Mouse (Mus musculus) left cerebral cortex, adult 9 months (tissue): ENCODE measurements around the gene Hdac7.

Experiments used
- DNase-seq, 2 experiments: peaks; one replicate each; pipeline ENCODE4 v3.0.0; 2022; ENCODE audit warnings: low spot score in 2 of 2

Gene Hdac7

GRCm38 (mm10) chr15:97745331-97745730 is 99.0 kb downstream of the Hdac7 start:
- no peak for DNase-seq

GRCm38 (mm10) chr15:97744930-97745329 is 99.4 kb downstream of the Hdac7 start:
- DNase-seq = no peak

- no peak for DNase-seq
Measured at GRCm38 (mm10) chr15:97743961-97744525, 100.3 kb downstream of the Hdac7 start.

GRCm38 (mm10) chr15:97743210-97743609 is 101.1 kb downstream of the Hdac7 start:
- DNase-seq = no peak
